Mouse (Mus musculus): ENCODE results near the gene Wdr6.
A peak's percentile ranks its signal among the peaks of the same experiment; 100 is the strongest.
"Not testable (repeated sequence)": the region's sequence is repeated elsewhere in the genome, so short reads cannot be mapped to it uniquely, and the experiment has no call there.

Wdr6 gene

DNA sequence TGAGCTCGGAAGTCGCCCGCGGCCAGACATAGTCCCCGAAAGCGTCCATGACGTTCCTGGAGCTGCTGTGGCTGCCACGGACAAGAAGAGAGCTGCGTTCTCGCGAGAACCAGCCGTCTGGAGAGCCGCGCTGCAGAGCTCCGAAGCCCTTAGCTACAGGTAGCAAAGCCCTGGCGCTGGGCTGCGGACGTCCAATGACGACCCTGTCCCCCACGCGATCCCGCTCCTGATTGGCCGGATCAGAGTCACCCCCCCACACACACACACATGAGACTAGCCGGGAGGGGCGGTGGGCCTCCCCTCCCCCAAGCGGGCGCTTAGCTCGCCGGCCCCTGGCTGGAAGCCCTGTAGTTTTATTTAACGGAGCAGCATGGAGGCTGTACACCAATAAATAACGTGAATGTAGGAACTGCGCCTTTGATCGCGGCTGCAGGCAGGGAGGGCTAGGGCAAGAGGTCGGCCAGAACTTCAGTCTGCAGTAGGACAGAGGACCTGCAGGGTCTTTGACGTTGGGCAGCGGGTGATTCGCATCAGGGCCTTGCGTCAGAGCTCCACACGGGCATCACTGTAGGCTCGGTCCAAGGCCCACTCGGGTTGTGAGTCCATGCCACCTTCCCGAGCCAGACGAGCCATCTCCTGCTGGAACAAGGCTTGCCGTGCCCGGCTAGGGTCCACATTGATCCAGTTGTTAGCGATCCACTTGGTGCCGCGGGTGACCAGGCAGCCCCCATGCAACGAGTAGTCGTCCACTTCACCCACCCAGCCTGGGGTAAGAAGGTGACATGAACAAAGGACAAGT lies at the start of gene Wdr6:
Gene Wdr6 (minus strand): TSS at position 195 of the 799 bp plus-strand sequence.
- peak; percentile 97 for DNase-seq (ENCODE audit: low spot score)

DNA sequence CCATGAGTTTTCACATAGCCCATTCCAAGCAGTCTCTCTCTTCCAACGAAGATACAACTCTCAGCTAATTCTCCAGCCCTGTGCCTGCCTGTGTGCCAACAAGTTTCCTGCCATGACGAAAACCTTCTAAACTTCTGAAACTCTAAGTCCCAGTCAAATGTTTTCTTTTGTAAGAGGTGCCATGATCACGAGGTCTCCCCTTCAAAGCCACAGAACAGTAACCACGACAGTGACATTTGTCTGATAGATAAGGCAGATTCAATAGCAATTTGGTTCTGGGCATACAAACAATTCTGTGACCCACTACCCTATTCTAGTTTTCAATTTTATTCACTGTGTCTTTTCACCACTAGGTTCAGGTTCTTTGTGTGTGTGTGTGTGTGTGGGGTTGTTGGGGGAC lies 49.6 kb upstream of the Wdr6 start:
- DNase-seq (ENCODE audit: low spot score) = no peak

GRCm38 (mm10) chr9:108626498-108626897 lies 48.0 kb upstream of the Wdr6 start:
- no peak for DNase-seq (ENCODE audit: low spot score)

DNA sequence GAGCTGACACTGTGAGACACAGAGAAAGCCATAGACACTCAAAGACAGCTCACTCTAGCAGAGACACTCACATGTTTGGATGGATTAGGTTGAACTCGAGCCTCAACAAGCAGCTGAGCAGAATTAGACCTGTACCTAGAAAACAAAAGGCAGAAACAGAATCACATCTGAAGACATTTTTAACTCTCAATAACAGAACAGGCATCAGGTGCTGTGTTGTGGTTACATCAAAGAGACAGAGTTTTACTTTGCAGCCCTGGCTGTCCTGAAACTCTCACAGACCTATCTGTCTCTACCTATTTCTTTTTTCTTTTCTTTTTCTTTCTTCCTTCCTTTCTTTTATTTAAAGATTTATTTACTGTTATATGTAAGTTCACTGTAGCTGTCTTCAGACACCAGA lies 38.8 kb upstream of the Wdr6 start:
- DNase-seq (ENCODE audit: low spot score) = no peak

GRCm38 (mm10) chr9:108611488-108611887 lies 32.9 kb upstream of the Wdr6 start:
- no peak for DNase-seq (ENCODE audit: low spot score)

DNA sequence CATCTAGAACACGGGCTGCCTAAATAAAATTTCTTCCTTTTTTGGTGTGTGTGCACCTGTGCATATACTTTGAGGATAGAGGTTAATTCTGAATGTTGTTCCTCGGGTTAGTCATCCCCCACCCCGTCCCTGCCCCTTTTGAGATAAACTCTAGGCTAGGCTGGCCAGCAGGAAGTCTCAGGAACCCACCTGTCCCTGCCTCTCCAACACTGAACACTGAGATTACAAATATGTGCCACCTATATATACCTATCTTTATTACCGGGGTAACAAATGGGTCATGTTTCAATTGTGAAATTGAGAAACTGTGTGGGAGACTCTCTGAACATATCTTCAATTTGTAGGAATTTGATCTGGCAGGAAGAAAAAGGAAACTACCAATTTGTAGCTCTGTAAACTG lies 30.4 kb upstream of the Wdr6 start:
- DNase-seq (ENCODE audit: low spot score) = no peak

DNA sequence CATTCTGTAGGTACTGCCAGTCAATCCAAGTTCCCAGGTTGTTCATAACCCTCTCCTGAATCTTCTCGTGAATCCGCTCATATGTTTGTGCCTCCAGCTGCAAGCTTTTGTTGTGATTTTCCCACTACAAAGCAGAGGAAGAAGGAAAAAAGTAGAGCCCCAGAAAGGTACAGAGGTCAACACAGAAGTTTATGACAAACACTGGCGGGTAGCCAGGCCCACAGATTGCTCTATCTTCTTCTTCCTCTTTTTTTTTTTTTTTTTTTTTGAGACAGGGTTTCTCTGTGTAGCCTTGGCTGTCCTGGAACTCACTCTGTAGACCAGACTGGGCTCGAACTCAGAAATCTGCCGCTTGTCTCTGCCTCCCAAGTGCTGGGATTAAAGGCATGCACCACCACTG lies 29.4 kb upstream of the Wdr6 start:
- not testable (repeated sequence) for DNase-seq (ENCODE audit: low spot score)

DNA sequence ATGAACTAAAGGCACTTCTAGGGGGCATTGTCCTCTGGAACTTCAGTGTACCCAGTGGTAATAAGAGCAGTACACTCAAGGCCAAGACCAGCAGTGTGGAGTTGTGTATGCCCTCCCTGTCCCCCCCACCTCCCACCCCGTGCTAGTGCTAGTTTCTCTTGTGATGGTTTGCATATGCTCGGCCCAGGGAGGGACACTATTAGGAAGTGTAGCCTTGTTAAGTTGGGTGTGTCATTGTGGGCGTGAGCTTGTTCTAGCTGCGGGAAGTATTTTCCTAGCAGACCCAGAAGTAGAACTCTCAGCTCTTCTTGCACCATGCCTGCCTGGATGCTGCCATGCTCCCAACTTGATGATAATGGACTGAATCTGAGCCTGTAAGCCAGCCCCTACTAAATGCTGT lies 23.4 kb upstream of the Wdr6 start:
- no peak for DNase-seq (ENCODE audit: low spot score)

DNA sequence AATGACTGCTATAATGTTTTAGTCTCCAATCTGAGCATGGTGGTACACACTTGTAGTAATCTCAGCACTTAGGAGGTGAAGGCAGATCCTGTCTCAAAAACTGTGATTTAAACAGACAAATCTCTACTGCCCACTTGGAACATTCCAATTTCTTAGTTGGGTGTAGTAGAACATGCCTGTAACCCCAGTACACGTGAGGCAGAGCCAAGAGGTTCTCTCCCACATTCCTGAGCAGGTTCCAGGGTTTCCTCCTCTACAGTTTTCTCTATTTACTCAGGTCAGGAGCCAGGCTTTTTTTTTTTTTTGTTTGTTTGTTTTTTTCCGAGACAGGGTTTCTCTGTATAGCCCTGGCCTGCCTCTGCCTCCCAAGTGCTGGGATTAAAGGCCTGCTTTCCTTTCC lies 21.5 kb upstream of the Wdr6 start:
- peak; percentile 68 for DNase-seq (ENCODE audit: low spot score)

GRCm38 (mm10) chr9:108599021-108599566 lies 20.6 kb upstream of the Wdr6 start:
- no peak for DNase-seq (ENCODE audit: low spot score)

DNA sequence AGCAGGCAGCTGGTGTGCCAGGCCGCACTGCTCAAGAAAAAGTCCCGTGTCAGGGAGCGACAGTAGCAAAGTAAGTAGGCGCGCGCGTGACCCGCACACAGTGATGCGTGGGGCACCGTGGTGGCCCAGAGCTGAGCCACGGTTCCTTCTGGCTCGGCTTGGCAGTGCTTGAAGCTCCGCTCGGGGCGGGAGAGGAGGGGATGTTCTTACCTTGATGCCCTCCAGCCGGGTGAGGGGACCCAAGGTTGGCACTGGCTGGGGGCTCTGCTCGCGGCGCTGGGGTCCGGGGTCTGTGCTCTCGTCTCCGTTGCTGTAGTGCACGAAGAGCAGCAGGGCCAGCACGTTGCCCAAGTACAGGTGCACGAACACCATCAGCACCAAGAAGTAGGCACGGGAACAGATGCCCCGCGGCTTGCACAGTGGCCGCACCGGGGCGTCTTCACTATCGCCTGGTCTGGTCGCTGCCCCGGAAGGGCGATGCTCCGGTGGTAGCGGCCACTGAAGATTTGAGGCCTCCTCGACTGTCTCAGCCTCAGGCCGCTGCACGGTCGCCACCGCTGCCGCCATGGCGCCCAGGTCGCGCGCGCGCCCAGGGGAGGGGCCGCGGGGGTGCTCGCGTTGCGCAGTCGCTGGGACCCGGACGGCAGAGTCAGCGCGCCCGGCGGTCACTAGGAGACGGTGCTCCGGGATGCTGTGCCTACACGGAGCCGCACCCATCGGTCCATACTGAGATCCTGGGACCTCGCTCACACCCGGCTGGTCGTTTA lies 18.6 kb upstream of the Wdr6 start, which contains the start of gene P4htm:
Gene P4htm (minus strand): TSS at position 670 of the 767 bp plus-strand sequence.
- peak; percentile 54 for DNase-seq (ENCODE audit: low spot score)

DNA sequence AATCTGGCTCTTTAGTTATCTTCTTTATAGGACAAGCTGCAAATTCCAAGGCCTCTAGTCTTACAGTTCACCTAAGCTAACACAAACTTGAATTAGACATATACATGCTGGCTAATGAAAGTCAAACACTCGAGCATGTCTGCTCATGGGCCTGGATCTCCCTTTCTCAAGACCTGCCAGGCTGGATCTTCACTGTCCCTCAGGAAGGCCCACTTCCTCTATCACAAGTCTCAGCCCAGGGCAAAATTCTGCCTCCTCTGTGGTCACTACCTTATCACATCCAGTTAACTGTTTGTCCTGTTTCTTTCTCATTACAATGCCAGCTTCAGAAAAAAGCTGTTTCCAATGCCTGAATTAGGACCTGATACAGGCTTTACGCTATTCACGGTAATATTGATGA lies 15.8 kb upstream of the Wdr6 start:
- DNase-seq (ENCODE audit: low spot score) = no peak

DNA sequence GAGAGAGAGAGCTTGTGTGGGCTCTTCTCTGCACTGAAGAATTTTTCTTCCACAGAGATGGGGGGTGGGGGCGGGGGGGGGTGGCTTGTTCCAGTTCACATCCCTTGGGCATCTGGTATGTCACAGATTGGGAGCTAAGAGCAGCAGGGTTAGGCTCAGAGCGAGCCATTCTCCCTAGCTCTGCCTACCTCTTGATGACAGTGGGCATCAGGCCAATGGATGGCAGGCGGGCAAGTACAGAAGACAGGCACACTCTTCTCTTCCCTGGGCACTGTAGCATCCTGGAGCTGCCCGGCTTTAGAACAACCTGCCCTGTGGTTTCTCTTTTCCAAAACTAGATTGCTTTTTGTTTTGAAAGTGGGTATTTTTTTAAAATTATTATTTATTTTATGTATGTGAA lies 12.9 kb upstream of the Wdr6 start:
- DNase-seq (ENCODE audit: low spot score) = no peak

GRCm38 (mm10) chr9:108589229-108589628 lies 10.7 kb upstream of the Wdr6 start:
- DNase-seq (ENCODE audit: low spot score) = no peak

- DNase-seq (ENCODE audit: low spot score) = peak; percentile 80
These were observed 9.1 kb upstream of the Wdr6 start for GRCm38 (mm10) chr9:108587571-108588180.

- DNase-seq (ENCODE audit: low spot score) = no peak
These were observed 778 bp upstream of the Wdr6 start for GRCm38 (mm10) chr9:108579344-108579690.

- DNase-seq (ENCODE audit: low spot score) = no peak
These were observed 500 bp downstream of the Wdr6 start for GRCm38 (mm10) chr9:108577934-108578544.

- no peak for DNase-seq (ENCODE audit: low spot score)
These were observed 1.5 kb downstream of the Wdr6 start for GRCm38 (mm10) chr9:108577025-108577424.

- no peak for DNase-seq (ENCODE audit: low spot score)
These were observed 2.9 kb downstream of the Wdr6 start for GRCm38 (mm10) chr9:108575321-108576297.

DNA sequence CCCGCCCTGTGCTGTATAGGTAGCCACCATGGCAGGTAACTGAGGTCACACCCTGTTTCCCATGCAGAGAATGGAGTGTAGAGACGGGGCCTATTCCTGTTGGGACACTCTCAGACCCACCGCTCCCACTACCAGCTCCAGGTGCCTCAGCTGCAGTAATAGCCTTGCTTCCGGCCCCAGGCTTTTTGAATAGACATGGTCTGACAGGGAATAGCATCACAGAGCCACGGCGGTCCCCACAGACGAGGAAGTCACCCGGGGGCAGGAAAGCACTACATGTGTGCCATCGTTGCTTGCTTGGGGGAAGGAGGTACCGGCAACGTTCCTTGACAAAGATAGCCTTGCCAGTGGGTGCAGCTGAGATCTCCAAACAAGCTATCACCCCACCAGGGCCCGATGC lies 3.6 kb downstream of the Wdr6 start:
- DNase-seq (ENCODE audit: low spot score) = no peak

Data from yolk sac, embryonic 10.5 days (tissue).